ENCODE assay signal across 19 mouse cellular contexts in the genomic region with DNA sequence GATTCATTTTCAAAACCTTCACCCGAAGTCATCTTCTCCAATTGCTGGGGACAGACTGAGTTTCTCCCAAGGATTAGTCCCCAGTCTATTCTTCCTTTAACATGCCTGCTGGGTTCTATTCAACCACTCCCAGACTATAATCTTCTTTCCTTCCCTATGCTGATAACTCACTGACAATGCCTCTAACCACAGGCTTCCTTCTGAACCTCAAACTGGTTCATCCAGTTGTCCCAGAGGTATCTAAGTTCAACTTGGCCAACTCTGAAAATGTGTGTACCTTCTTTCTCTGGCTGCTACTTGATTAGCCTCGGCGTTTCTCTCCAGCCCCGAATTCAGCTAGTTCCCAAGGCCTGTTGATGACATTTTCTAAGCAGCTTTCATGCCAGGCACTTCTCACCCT.
DNase-seq lines count a peak whose midpoint lies in the region; ATAC-seq and TF ChIP-seq lines count a peak whose summit lies in the region.
"Had no signal": no experiment of that assay in that cellular context is flagged by ENCODE, and none has a peak within 500 bp of the region (broad histone marks: within the 10 kb centered on the region; RNA-seq: fewer than 3 reads in every experiment).

No protein-coding gene starts in this region.

- H3K36me3 ChIP-seq in embryonic facial prominence, embryonic 14.5 days (ENCODE audit: control insufficient read depth, insufficient read depth, low read length), result no peaks in the 10 kb centered on the region
- no peaks in the 10 kb centered on the region for H3K36me3 ChIP-seq in embryonic facial prominence, embryonic 10.5 days (replicated peaks)
- no peaks in the 10 kb centered on the region for H3K36me3 ChIP-seq in small intestine, adult 2 months (ENCODE audit: control insufficient read depth, insufficient read depth, low read length)
- no peaks in the 10 kb centered on the region for H3K36me3 ChIP-seq in midbrain, embryonic 14.5 days (ENCODE audit: control insufficient read depth, insufficient read depth, low read length)
- H3K36me3 ChIP-seq: embryonic facial prominence, embryonic 12.5 days; heart, embryonic 12.5 days; hindbrain, embryonic 10.5 days; hindbrain, embryonic 15.5 days had no signal

- H3K4me1 ChIP-seq in embryonic facial prominence, embryonic 14.5 days (ENCODE audit: control insufficient read depth, insufficient read depth, low read length), result no peaks in the 10 kb centered on the region
- no peaks in the 10 kb centered on the region for H3K4me1 ChIP-seq in embryonic facial prominence, embryonic 10.5 days
- peaks cover 9% of the 10 kb centered on the region; the same call in 1 of the 2 replicates for H3K4me1 ChIP-seq in small intestine, adult 2 months (ENCODE audit: control insufficient read depth, insufficient read depth, insufficient read length, low read length)
- H3K4me1 ChIP-seq in midbrain, embryonic 14.5 days (ENCODE audit: control insufficient read depth, insufficient read depth, low read length), result no peaks in the 10 kb centered on the region
- H3K4me1 ChIP-seq: embryonic facial prominence, embryonic 12.5 days; forebrain, embryonic 13.5 days; heart, embryonic 12.5 days; hindbrain, embryonic 10.5 days; hindbrain, embryonic 15.5 days had no signal

- no peak overlapping the region for H3K4me2 ChIP-seq in embryonic facial prominence, embryonic 14.5 days (ENCODE audit: low read depth, low read length)
- no peak overlapping the region for H3K4me2 ChIP-seq in midbrain, embryonic 14.5 days (ENCODE audit: low read length)
- H3K4me2 ChIP-seq: embryonic facial prominence, embryonic 12.5 days; forebrain, embryonic 13.5 days; heart, embryonic 12.5 days; hindbrain, embryonic 15.5 days had no signal

- no peaks in the 10 kb centered on the region for H3K27me3 ChIP-seq in embryonic facial prominence, embryonic 14.5 days (replicated peaks; ENCODE audit: control insufficient read depth, insufficient read depth, low read length)
- no peaks in the 10 kb centered on the region for H3K27me3 ChIP-seq in embryonic facial prominence, embryonic 10.5 days (replicated peaks; ENCODE audit: low read depth, poor library complexity, severe bottlenecking)
- no peaks in the 10 kb centered on the region for H3K27me3 ChIP-seq in small intestine, adult 2 months (ENCODE audit: control insufficient read depth, insufficient read depth, low read length)
- no peaks in the 10 kb centered on the region for H3K27me3 ChIP-seq in midbrain, embryonic 14.5 days (ENCODE audit: control insufficient read depth, insufficient read depth, low read length)
- H3K27me3 ChIP-seq: embryonic facial prominence, embryonic 12.5 days; forebrain, embryonic 13.5 days; heart, embryonic 12.5 days; hindbrain, embryonic 15.5 days had no signal

- no peak overlapping the region for H3K9ac ChIP-seq in embryonic facial prominence, embryonic 14.5 days (ENCODE audit: low read depth, low read length)
- no peak overlapping the region for H3K9ac ChIP-seq in midbrain, embryonic 14.5 days (replicated peaks; ENCODE audit: low read length)
- H3K9ac ChIP-seq: embryonic facial prominence, embryonic 12.5 days; forebrain, embryonic 13.5 days; forebrain, postnatal 0 days; heart, embryonic 12.5 days; hindbrain, embryonic 15.5 days had no signal

- DNase-seq in embryonic facial prominence, embryonic 14.5 days (ENCODE audit: low spot score), result peak; percentile 56
- no peak for DNase-seq in embryonic facial prominence, embryonic 10.5 days (ENCODE audit: low spot score)
- DNase-seq in urinary bladder, postnatal 14 days (ENCODE audit: low spot score), result peak; percentile 7
- no peak for DNase-seq in urinary bladder, adult 2 months (ENCODE audit: low spot score)
- no peak for DNase-seq in adrenal gland, postnatal 36 days
- DNase-seq in right cerebral cortex, postnatal 14 days, result no peak
- no peak for DNase-seq in midbrain, embryonic 14.5 days
- DNase-seq: adrenal gland, postnatal 25 days; cerebellum, adult 2 months; embryo, embryonic 11 days; forebrain, postnatal 0 days; gastrocnemius, postnatal 25 days had no signal

- TF ChIP-seq POLR2A in small intestine, adult 2 months (IDR thresholded peaks at IDR 0.05; ENCODE audit: low read depth, low read length), result no peak

- H3K4me3 ChIP-seq in embryonic facial prominence, embryonic 14.5 days (ENCODE audit: low read depth, low read length), result no peak overlapping the region
- H3K4me3 ChIP-seq in embryonic facial prominence, embryonic 10.5 days, result no peak overlapping the region
- no peak overlapping the region for H3K4me3 ChIP-seq in small intestine, adult 2 months (ENCODE audit: low read depth, low read length)
- no peak overlapping the region for H3K4me3 ChIP-seq in midbrain, embryonic 14.5 days (replicated peaks; ENCODE audit: low read depth, low read length)
- H3K4me3 ChIP-seq: embryonic facial prominence, embryonic 12.5 days; forebrain, embryonic 13.5 days; heart, embryonic 12.5 days; hindbrain, embryonic 10.5 days; hindbrain, embryonic 15.5 days had no signal

- WGBS in embryonic facial prominence, embryonic 14.5 days, result 56% methylated on average over 4 of the region's 4 CpGs
- WGBS in embryonic facial prominence, embryonic 10.5 days, result 54% methylated on average over 4 of the region's 4 CpGs
- WGBS in small intestine, adult 2 months, result 33% methylated on average over 4 of the region's 4 CpGs
- WGBS in midbrain, embryonic 14.5 days, result 36% methylated on average over 4 of the region's 4 CpGs

- H3K27ac ChIP-seq in embryonic facial prominence, embryonic 14.5 days (replicated peaks; ENCODE audit: low read depth, low read length), result no peak overlapping the region
- H3K27ac ChIP-seq in embryonic facial prominence, embryonic 10.5 days (replicated peaks), result no peak overlapping the region
- peak overlapping the region; percentile 76 for H3K27ac ChIP-seq in small intestine, adult 2 months (ENCODE audit: insufficient read depth, low read depth, low read length)
- H3K27ac ChIP-seq in midbrain, embryonic 14.5 days (replicated peaks; ENCODE audit: low read depth, low read length), result no peak overlapping the region
- H3K27ac ChIP-seq: embryonic facial prominence, embryonic 12.5 days; forebrain, embryonic 13.5 days; hindbrain, embryonic 10.5 days; hindbrain, embryonic 15.5 days had no signal

- peak; percentile 70; the same call in 1 of the 2 replicates for ATAC-seq in embryonic facial prominence, embryonic 14.5 days (ENCODE audit: low read depth)
- no peak for ATAC-seq in midbrain, embryonic 14.5 days (ENCODE audit: low FRiP score, low TSS enrichment)
- ATAC-seq: activated CD4-positive, CD25-positive, alpha-beta regulatory T cell, adult 4 months; forebrain, embryonic 13.5 days; forebrain, postnatal 0 days had no signal

- no peak for TF ChIP-seq CTCF in small intestine, adult 2 months (IDR thresholded peaks at IDR 0.05; ENCODE audit: extremely low read depth, insufficient read length, insufficient replicate concordance, low read depth, low read length)

- H3K9me3 ChIP-seq in embryonic facial prominence, embryonic 14.5 days (ENCODE audit: control insufficient read depth, low read length), result no peaks in the 10 kb centered on the region
- no peaks in the 10 kb centered on the region for H3K9me3 ChIP-seq in embryonic facial prominence, embryonic 10.5 days
- H3K9me3 ChIP-seq in midbrain, embryonic 14.5 days (ENCODE audit: control insufficient read depth, low read length), result no peaks in the 10 kb centered on the region
- H3K9me3 ChIP-seq: embryonic facial prominence, embryonic 12.5 days; forebrain, embryonic 13.5 days; heart, embryonic 12.5 days; hindbrain, embryonic 10.5 days; hindbrain, embryonic 15.5 days had no signal

Comparison
In these comparisons a context has a peak if more than half of its experiments do, and no peak if none do; other contexts are left out.
1. DNase-seq: peak in embryonic facial prominence, embryonic 14.5 days (single experiment) and urinary bladder, postnatal 14 days (single experiment); none in embryonic facial prominence, embryonic 10.5 days (single experiment), urinary bladder, adult 2 months (single experiment), adrenal gland, postnatal 36 days (0 of 2), right cerebral cortex, postnatal 14 days (single experiment) and midbrain, embryonic 14.5 days (single experiment).